Mouse (Mus musculus) embryonic stem cell, embryonic (primary cell): ENCODE data around the gene Pcca.
"Not testable (repeated sequence)": the region's sequence is repeated elsewhere in the genome, so short reads cannot be mapped to it uniquely, and the experiment has no call there.

Experiments used
- CTCF ChIA-PET, 4 experiments: fragments of 300-600 bp in 2 of 4; fragments of 350-600 bp in 2 of 4; sonication (Branson Sonifier 250); formaldehyde crosslinking; loops; one replicate each; lab custom pipeline; 2022; ENCODE audit warnings: inconsistent platforms in 2 of 4; lab: Charles Lee
- POLR2A ChIA-PET, 4 experiments: fragments of 300-600 bp in 2 of 4; fragments of 350-600 bp in 2 of 4; sonication (Branson Sonifier 250); formaldehyde crosslinking; loops; one replicate each; lab custom pipeline; 2022; ENCODE audit warnings: antibody characterized with exemption in 4 of 4, inconsistent platforms in 1 of 4; lab: Charles Lee

Pcca gene

GRCm38 (mm10) chr14:122528475-122528874 is 5.6 kb upstream of the Pcca start:
- ChIA-PET POLR2A (interaction anchor here in 2 of 4 experiments (0.6 to 3.0 kb wide), 11 partner anchors 10 to 303 kb away, joined by 3 to 11 read pairs (median 3); partner anchors contain the start of gene Zic2 (in 2 of the 2)), CTCF (no interaction called here)

GRCm38 (mm10) chr14:122535986-122536385 is 1.9 kb downstream of the Pcca start:
- ChIA-PET CTCF (no interaction called here), POLR2A (interaction anchor here in 1 of 4 experiments (1.0 kb wide), 1 partner anchor 50 kb away, joined by 3 read pairs; no protein-coding TSS in a partner anchor)

GRCm38 (mm10) chr14:122548421-122548820 is 14.3 kb downstream of the Pcca start:
- POLR2A ChIA-PET, result interaction anchor here in 2 of 4 experiments (0.6 to 1.3 kb wide), 3 partner anchors 9 to 20 kb away, joined by 3 read pairs; partner anchors contain the start of gene Pcca (in 1 of the 2)
- CTCF ChIA-PET, result no interaction called here

GRCm38 (mm10) chr14:122548905-122549304 is 14.8 kb downstream of the Pcca start:
- ChIA-PET POLR2A (interaction anchor here in 1 of 4 experiments (0.7 kb wide), 1 partner anchor 9 kb away, joined by 3 read pairs; no protein-coding TSS in a partner anchor), CTCF (no interaction called here)

DNA sequence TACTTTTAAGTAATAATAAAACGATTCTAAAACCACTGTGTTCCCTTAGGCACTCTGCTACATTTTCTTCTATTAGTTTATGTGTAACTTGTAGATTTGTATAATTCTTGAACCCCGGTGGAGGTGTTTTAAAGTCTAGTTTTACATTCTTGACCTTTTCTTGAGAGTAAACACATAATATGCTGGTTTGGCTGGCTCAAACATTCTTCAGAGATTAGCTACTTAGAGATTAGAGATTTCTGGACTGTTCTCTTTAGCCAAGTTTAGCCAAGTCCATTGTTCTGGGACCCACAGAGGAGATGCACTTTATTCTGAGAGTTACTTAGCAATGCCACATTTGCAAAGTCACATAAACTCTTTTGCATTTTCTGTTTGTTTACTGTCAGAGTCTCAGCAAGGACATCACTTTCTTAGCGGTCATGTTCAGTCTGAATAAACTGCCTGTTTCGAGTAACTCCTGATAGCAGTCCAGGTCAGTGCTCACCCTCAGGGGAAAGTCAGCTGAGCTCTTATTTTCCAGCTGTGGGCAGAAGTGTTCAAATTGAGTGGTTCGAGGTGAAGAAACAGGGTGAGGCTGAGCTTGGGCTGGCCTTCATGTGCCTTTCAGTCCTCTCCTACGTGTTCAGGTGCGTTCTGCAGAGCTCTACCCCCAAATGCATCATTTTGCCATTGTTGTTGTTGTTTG is 18.8 kb downstream of the Pcca start:
- POLR2A ChIA-PET, result interaction anchor here in 1 of 4 experiments (1.1 to 1.9 kb wide), 2 partner anchors 19 to 137 kb away, joined by 3 to 4 read pairs; partner anchors contain the start of gene Pcca
- CTCF ChIA-PET, result no interaction called here

GRCm38 (mm10) chr14:122557353-122557752 is 23.2 kb downstream of the Pcca start:
- POLR2A ChIA-PET, result no interaction called here
- CTCF ChIA-PET, result no interaction called here

DNA sequence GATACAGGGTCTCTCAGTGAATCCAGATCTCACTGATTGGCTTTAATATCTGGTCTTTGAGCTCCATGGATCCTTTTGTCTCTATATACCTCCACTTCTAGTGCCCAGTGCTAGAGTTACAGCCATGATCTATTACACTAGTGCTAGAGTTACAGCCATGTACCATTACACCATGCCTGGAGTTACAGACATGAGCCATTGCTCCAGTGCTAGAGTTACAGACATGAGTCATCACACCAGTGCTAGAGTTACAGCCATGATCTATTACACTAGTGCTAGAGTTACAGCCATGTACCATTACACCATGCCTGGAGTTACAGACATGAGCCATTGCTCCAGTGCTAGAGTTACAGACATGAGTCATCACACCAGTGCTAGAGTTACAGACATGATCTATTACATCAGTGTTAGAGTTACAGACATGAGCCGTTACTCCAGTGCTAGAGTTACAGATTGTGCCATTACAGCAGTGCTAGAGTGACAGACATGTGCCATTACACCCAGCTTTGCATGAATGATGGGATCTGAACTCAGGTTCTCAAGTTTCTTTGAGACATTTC is 26.8 kb downstream of the Pcca start:
- POLR2A ChIA-PET, result interaction anchor here in 1 of 4 experiments (1.2 kb wide), 1 partner anchor 127 kb away, joined by 3 read pairs; no protein-coding TSS in a partner anchor
- CTCF ChIA-PET, result not testable (repeated sequence)

- POLR2A ChIA-PET, result no interaction called here
- CTCF ChIA-PET, result no interaction called here
These were observed 36.7 kb downstream of the Pcca start for GRCm38 (mm10) chr14:122570862-122571261.

DNA sequence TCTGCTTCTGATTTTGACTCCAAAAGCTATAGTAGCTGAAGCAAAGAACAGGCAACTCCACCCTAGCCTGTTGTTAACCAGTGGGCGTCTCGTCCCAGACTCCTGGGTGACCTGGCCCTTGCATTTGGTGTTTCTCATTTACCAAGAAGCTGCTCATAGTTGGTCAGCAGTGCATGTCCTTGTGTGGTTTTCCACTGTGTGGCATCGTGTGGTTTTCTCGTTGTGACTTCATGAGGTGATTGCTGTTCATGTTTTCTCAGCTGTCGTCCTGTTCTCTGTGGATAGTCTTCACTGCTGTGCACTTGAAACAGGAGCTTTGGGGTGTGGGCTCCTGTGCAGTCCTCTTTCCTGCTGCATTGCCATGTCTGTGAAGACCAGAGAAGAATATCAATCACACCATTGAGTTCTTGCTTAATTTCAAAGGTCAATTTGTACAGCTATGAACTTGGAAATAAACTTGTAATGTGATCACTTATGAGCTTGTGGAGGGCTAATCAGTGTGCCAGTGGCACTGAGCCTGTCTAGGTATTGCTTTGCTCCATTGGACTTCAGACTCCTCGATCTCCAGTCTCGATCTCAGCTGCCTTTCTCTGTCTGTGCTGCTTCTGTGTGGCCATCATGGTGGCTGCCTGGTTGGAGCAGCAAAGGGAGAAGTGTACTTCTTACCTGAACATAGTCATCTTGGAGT is 40.1 kb downstream of the Pcca start:
- POLR2A ChIA-PET, result interaction anchor here in 1 of 4 experiments (1.3 kb wide), 1 partner anchor 140 kb away, joined by 3 read pairs; no protein-coding TSS in a partner anchor
- CTCF ChIA-PET, result no interaction called here

DNA sequence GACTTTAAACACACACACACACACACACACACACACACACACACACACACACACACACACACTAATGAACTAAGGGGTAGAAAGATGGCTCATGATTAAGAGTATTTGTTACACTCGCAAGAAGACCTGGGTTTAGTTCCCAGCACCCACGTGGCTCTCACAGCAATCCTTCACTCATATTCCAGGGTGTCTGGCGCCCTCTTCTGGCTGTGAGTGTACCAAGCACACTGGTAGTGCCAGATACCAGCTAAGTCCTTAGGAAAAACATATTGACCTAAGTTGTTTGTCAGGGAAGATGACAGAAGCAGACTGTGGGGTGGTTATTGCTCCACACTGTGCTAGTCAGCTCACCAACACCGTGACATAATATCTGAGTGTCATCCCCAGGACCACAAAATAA is 43.7 kb downstream of the Pcca start:
- CTCF ChIA-PET, result interaction anchor here in 3 of 4 experiments (0.7 to 1.4 kb wide), 7 partner anchors 14 to 388 kb away, joined by 3 to 16 read pairs (median 4); no protein-coding TSS in a partner anchor
- POLR2A ChIA-PET, result interaction anchor here in 2 of 4 experiments (0.6 to 0.8 kb wide), 3 partner anchors 76 to 396 kb away, joined by 4 to 6 read pairs (median 4); no protein-coding TSS in a partner anchor

GRCm38 (mm10) chr14:122582057-122582456 is 47.9 kb downstream of the Pcca start:
- POLR2A ChIA-PET, result no interaction called here
- CTCF ChIA-PET, result no interaction called here

- ChIA-PET CTCF (no interaction called here), POLR2A (no interaction called here)
These were observed 48.5 kb downstream of the Pcca start for GRCm38 (mm10) chr14:122582491-122583077.

- POLR2A ChIA-PET, result not testable (repeated sequence)
- CTCF ChIA-PET, result interaction anchor here in 2 of 4 experiments (0.6 to 0.7 kb wide), 2 partner anchors 12 to 305 kb away, joined by 3 to 7 read pairs; no protein-coding TSS in a partner anchor
These were observed 50.0 kb downstream of the Pcca start for GRCm38 (mm10) chr14:122584087-122584486.

- ChIA-PET POLR2A (no interaction called here), CTCF (no interaction called here)
These were observed 52.8 kb downstream of the Pcca start for GRCm38 (mm10) chr14:122586942-122587341.

GRCm38 (mm10) chr14:122597534-122597933 is 63.4 kb downstream of the Pcca start:
- POLR2A ChIA-PET, result interaction anchor here in 1 of 4 experiments (1.1 kb wide), 1 partner anchor 223 kb away, joined by 3 read pairs; no protein-coding TSS in a partner anchor
- CTCF ChIA-PET, result no interaction called here

GRCm38 (mm10) chr14:122598802-122599201 is 64.7 kb downstream of the Pcca start:
- ChIA-PET POLR2A (interaction anchor here in 1 of 4 experiments (1.1 kb wide), 1 partner anchor 224 kb away, joined by 3 read pairs; no protein-coding TSS in a partner anchor), CTCF (no interaction called here)

DNA sequence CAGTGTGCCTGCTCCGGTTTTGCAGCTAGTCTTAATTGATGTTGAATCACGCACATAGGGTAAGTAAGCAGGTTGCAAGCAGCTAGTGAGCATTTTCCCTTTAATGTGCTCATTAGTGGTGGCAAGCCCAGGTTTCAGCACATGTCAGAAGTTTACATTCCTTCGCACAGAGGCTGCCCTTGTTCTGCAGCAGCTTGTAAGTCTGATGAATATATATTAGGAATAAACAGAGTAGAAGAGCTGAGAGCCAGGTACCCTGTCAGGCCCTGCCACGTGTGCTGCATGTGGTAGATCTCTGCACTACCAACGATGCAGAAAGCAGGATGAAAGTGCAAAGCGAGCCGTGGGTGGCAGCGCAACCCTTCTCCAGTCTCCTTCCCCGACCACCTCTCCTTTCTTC is 65.7 kb downstream of the Pcca start:
- CTCF ChIA-PET, result no interaction called here
- POLR2A ChIA-PET, result interaction anchor here in 1 of 4 experiments (1.6 kb wide), 1 partner anchor 16 kb away, joined by 4 read pairs; no protein-coding TSS in a partner anchor

- ChIA-PET CTCF (no interaction called here), POLR2A (no interaction called here)
These were observed 68.6 kb downstream of the Pcca start for GRCm38 (mm10) chr14:122602701-122603100.

DNA sequence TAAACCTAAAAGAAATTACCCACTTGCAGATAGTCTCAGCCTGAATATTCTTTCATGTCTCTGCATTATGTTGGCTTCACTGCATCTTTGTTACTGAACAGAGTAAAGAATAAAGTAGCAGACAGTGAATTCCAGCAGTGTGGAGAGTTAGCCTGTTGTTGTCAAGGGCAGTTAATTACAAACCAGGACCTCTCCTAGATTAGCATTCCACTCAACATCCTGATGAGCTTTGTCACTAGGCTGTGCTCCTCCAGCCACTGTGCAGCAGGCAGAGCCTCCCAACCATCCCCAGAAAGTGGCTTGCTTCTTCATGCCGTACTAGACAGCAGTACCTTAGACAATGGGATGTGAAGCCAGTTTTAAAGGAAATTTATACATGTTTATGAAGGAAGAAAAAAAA is 72.4 kb downstream of the Pcca start:
- ChIA-PET CTCF (interaction anchor here in 1 of 4 experiments (0.6 to 1.2 kb wide), 2 partner anchors 678 to 1422 kb away, joined by 3 read pairs; no protein-coding TSS in a partner anchor), POLR2A (interaction anchor here in 2 of 4 experiments (0.6 to 1.2 kb wide), 3 partner anchors 10 to 190 kb away, joined by 3 read pairs; no protein-coding TSS in a partner anchor)
